Mouse (Mus musculus): Measurements from ENCODE around the gene Frg2f1.
A peak's percentile ranks its signal among the peaks of the same experiment; 100 is the strongest.
"Not testable (repeated sequence)": the region's sequence is repeated elsewhere in the genome, so short reads cannot be mapped to it uniquely, and the experiment has no call there.

Gene Frg2f1

GRCm38 (mm10) chr4:119539031-119539824 is at the start of gene Frg2f1:
Gene Frg2f1, minus strand, starts transcription at chr4:119539529.
- DNase-seq (ENCODE audit: low read depth, low spot score), result peak; percentile 94

GRCm38 (mm10) chr4:119588037-119588436 is 48.7 kb upstream of the Frg2f1 start:
- DNase-seq (ENCODE audit: low read depth, low spot score), result peak; percentile 69

GRCm38 (mm10) chr4:119575459-119575858 is 36.1 kb upstream of the Frg2f1 start:
- DNase-seq (ENCODE audit: low read depth, low spot score), result no peak

- no peak for DNase-seq (ENCODE audit: low read depth, low spot score)
Measured at GRCm38 (mm10) chr4:119574504-119574903, 35.2 kb upstream of the Frg2f1 start.

GRCm38 (mm10) chr4:119572682-119573081 is 33.4 kb upstream of the Frg2f1 start:
- no peak for DNase-seq (ENCODE audit: low read depth, low spot score)

GRCm38 (mm10) chr4:119566322-119566835 is 27.1 kb upstream of the Frg2f1 start:
- DNase-seq (ENCODE audit: low read depth, low spot score), result no peak

GRCm38 (mm10) chr4:119563136-119563535 is 23.8 kb upstream of the Frg2f1 start:
- DNase-seq (ENCODE audit: low read depth, low spot score), result no peak

- DNase-seq (ENCODE audit: low read depth, low spot score), result no peak
Measured at GRCm38 (mm10) chr4:119555466-119555865, 16.1 kb upstream of the Frg2f1 start.

GRCm38 (mm10) chr4:119550864-119551263 is 11.5 kb upstream of the Frg2f1 start:
- no peak for DNase-seq (ENCODE audit: low read depth, low spot score)

GRCm38 (mm10) chr4:119540533-119540890 is 1.2 kb upstream of the Frg2f1 start:
- no peak for DNase-seq (ENCODE audit: low read depth, low spot score)

- DNase-seq (ENCODE audit: low read depth, low spot score), result peak; percentile 84
Measured at GRCm38 (mm10) chr4:119539836-119540532, 655 bp upstream of the Frg2f1 start.

GRCm38 (mm10) chr4:119537436-119537835 is 1.9 kb downstream of the Frg2f1 start:
- DNase-seq (ENCODE audit: low read depth, low spot score), result no peak

GRCm38 (mm10) chr4:119536615-119537014 is 2.7 kb downstream of the Frg2f1 start, which contains the start of gene Foxj3:
Gene Foxj3, plus strand, starts transcription at chr4:119537004.
- DNase-seq (ENCODE audit: low read depth, low spot score), result not testable (repeated sequence)

- no peak for DNase-seq (ENCODE audit: low read depth, low spot score)
Measured at GRCm38 (mm10) chr4:119535103-119535502, 4.2 kb downstream of the Frg2f1 start.

- peak; percentile 40 for DNase-seq (ENCODE audit: low read depth, low spot score)
Measured at GRCm38 (mm10) chr4:119531813-119532212, 7.5 kb downstream of the Frg2f1 start.

GRCm38 (mm10) chr4:119526329-119526845 is 12.9 kb downstream of the Frg2f1 start:
- DNase-seq (ENCODE audit: low read depth, low spot score), result no peak

- no peak for DNase-seq (ENCODE audit: low read depth, low spot score)
Measured at GRCm38 (mm10) chr4:119524466-119524865, 14.9 kb downstream of the Frg2f1 start.

- no peak for DNase-seq (ENCODE audit: low read depth, low spot score)
Measured at GRCm38 (mm10) chr4:119524010-119524409, 15.3 kb downstream of the Frg2f1 start.

GRCm38 (mm10) chr4:119523575-119523974 is 15.8 kb downstream of the Frg2f1 start:
- DNase-seq (ENCODE audit: low read depth, low spot score), result no peak

- DNase-seq (ENCODE audit: low read depth, low spot score), result no peak
Measured at GRCm38 (mm10) chr4:119512731-119513141, 26.6 kb downstream of the Frg2f1 start.

- peak; percentile 60 for DNase-seq (ENCODE audit: low read depth, low spot score)
Measured at GRCm38 (mm10) chr4:119511591-119511990, 27.7 kb downstream of the Frg2f1 start.

- peak; percentile 88 for DNase-seq (ENCODE audit: low read depth, low spot score)
Measured at GRCm38 (mm10) chr4:119498319-119498848, 40.9 kb downstream of the Frg2f1 start.
